Mouse (Mus musculus) ES-Bruce4 (cell line): ENCODE results near the gene Fam217a.
"Not testable (repeated sequence)": the region's sequence is repeated elsewhere in the genome, so short reads cannot be mapped to it uniquely, and the experiment has no call there.

ENCODE experiments used
- CTCF ChIP-seq: IDR thresholded peaks from one replicate; pipeline ENCODE4 v1.8.1; 2011; ENCODE audit warnings: low read depth, low read length
- EP300 ChIP-seq: IDR thresholded peaks from 2 replicates; pipeline ENCODE4 v1.6.1; 2011; ENCODE audit warnings: low read depth, low read length; ENCODE audit not compliant: insufficient read depth
- POLR2A ChIP-seq: IDR thresholded peaks from one replicate; pipeline ENCODE4 v1.8.1; 2011; ENCODE audit warnings: low read length; ENCODE audit not compliant: insufficient read depth

- not testable (repeated sequence) for TF ChIP-seq CTCF, POLR2A, EP300
Measured at GRCm38 (mm10) chr13:34861166-34861565, 62.9 kb downstream of the Fam217a start.
